ENCODE assay signal across 10 mouse cellular contexts in genomic region chr4:10774557-10775215, GRCm38 (mm10).
A peak's percentile ranks its signal among the peaks of the same experiment; 100 is the strongest.
DNase-seq lines count a peak whose midpoint lies in the region; ATAC-seq lines count a peak whose summit lies in the region.
"Had no signal": no experiment of that assay in that cellular context is flagged by ENCODE, and none has a peak within 500 bp of the region (broad histone marks: within the 10 kb centered on the region; RNA-seq: fewer than 3 reads in every experiment).

No protein-coding gene starts in this region.

- peak; percentile 85 for DNase-seq in heart, adult 11 months
- DNase-seq in heart, adult 18-20 months, result no peak
- DNase-seq in midbrain, embryonic 11.5 days (ENCODE audit: low spot score, missing footprints), result no peak
- DNase-seq in forelimb bud, embryonic 11.5 days (ENCODE audit: low read depth, low spot score), result peak; percentile 71
- peak; percentile 27 for DNase-seq in mesoderm, embryonic 11.5 days (ENCODE audit: low read depth, low spot score)
- DNase-seq in thymus, postnatal 0 days (ENCODE audit: low spot score), result no peak
- no peak for DNase-seq in cerebellum, postnatal 25 days
- DNase-seq: B cell, adult 2 months; thymus, adult 2 months had no signal

- no peak overlapping the region for H3K4me2 ChIP-seq in midbrain, embryonic 12.5 days (replicated peaks)
- H3K4me2 ChIP-seq in midbrain, embryonic 11.5 days, result no peak overlapping the region

- no peaks in the 10 kb centered on the region for H3K9me3 ChIP-seq in midbrain, embryonic 12.5 days
- H3K9me3 ChIP-seq in midbrain, embryonic 11.5 days (ENCODE audit: control insufficient read depth, low read length), result no peaks in the 10 kb centered on the region

- no peaks in the 10 kb centered on the region for H3K36me3 ChIP-seq in midbrain, embryonic 12.5 days
- no peaks in the 10 kb centered on the region for H3K36me3 ChIP-seq in midbrain, embryonic 11.5 days (ENCODE audit: control insufficient read depth, insufficient read depth, low read length)

- ATAC-seq in midbrain, embryonic 12.5 days (ENCODE audit: low FRiP score, low read depth), result peak; percentile 65; the same call in 1 of the 2 replicates
- ATAC-seq in midbrain, embryonic 11.5 days (ENCODE audit: low FRiP score), result no peak

- WGBS in midbrain, embryonic 12.5 days, result 51% methylated on average over 3 of the region's 3 CpGs
- 61% methylated on average over 3 of the region's 3 CpGs for WGBS in midbrain, embryonic 11.5 days

- H3K4me1 ChIP-seq in midbrain, embryonic 12.5 days, result peaks cover 5% of the 10 kb centered on the region; the same call in 1 of the 2 replicates
- no peaks in the 10 kb centered on the region for H3K4me1 ChIP-seq in midbrain, embryonic 11.5 days (ENCODE audit: control insufficient read depth, insufficient read depth, low read length)

- H3K27ac ChIP-seq in midbrain, embryonic 12.5 days (replicated peaks), result no peak overlapping the region
- H3K27ac ChIP-seq in midbrain, embryonic 11.5 days (ENCODE audit: low read depth, low read length), result no peak overlapping the region

- no peak overlapping the region for H3K4me3 ChIP-seq in midbrain, embryonic 12.5 days
- no peak overlapping the region for H3K4me3 ChIP-seq in midbrain, embryonic 11.5 days (ENCODE audit: low read depth, low read length)

- no peak overlapping the region for H3K9ac ChIP-seq in midbrain, embryonic 12.5 days (replicated peaks)
- H3K9ac ChIP-seq in midbrain, embryonic 11.5 days (ENCODE audit: low read length), result no peak overlapping the region

- H3K27me3 ChIP-seq in midbrain, embryonic 12.5 days, result no peaks in the 10 kb centered on the region
- H3K27me3 ChIP-seq in midbrain, embryonic 11.5 days (ENCODE audit: control insufficient read depth, insufficient read depth, low read length), result no peaks in the 10 kb centered on the region

Comparison
In these comparisons a context has a peak if more than half of its experiments do, and no peak if none do; other contexts are left out.
1. DNase-seq: peak in heart, adult 11 months (single experiment), forelimb bud, embryonic 11.5 days (single experiment) and mesoderm, embryonic 11.5 days (single experiment); none in heart, adult 18-20 months (0 of 2), midbrain, embryonic 11.5 days (single experiment), thymus, postnatal 0 days (single experiment) and cerebellum, postnatal 25 days (0 of 2).